Mouse (Mus musculus): Measurements from ENCODE around the gene Gm3286.
"Not testable (repeated sequence)": the region's sequence is repeated elsewhere in the genome, so short reads cannot be mapped to it uniquely, and the experiment has no call there.

The Gm3286 gene

DNA sequence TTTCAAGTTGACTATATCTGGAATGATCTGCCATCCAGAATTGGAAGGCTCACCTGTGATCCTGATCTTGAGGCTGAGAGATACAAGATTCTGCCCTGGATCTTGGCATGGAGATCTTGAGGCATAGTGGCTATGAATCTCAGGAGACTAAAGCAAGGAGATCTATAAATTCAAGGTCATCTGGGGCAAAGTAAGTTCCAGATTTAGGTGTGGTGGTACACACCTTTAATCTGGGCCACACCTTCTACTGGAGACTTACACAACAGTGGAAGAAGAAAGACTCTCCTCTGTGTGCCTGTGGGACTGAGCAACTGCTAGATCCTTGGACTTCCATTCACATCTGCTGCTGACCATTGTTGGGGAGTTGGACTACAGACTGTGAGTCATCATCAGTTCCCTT lies at the start of gene Gm3286:
Gene Gm3286, plus strand, starts transcription at position 301 of the 400 bp plus-strand sequence.
- DNase-seq: not testable (repeated sequence)
